Mouse (Mus musculus) kidney, adult 2 months (tissue): ENCODE results near the gene Strn4. TPM values are rescaled to one million over a fixed set of nuclear protein-coding genes. Genes with fewer than 3 reads are reported as not detected.

Experiments
- DNase-seq: peaks from one replicate; pipeline ENCODE4 v3.0.0; 2021
- H3K27ac ChIP-seq: fragments of 200-500 bp; 2 replicates; pipeline ENCODE4 v1.5.1; 2012; ENCODE audit warnings: low read depth, low read length, control low read depth, inconsistent platforms; ENCODE audit not compliant: insufficient read depth
- H3K27me3 ChIP-seq: fragments of 200-500 bp; replicated peaks from 2 replicates; pipeline ENCODE4 v1.6.1; 2012; ENCODE audit warnings: mild to moderate bottlenecking, moderate library complexity, low read length, inconsistent platforms; ENCODE audit not compliant: control insufficient read depth, insufficient read depth
- H3K36me3 ChIP-seq: fragments of 200-500 bp; 2 replicates; pipeline ENCODE4 v1.6.1; 2012; ENCODE audit warnings: mild to moderate bottlenecking, moderate library complexity, low read length, inconsistent platforms; ENCODE audit not compliant: control insufficient read depth, insufficient read depth
- H3K4me1 ChIP-seq: fragments of 200-500 bp; 2 replicates; pipeline ENCODE4 v1.6.1; 2011; ENCODE audit warnings: low read length; ENCODE audit not compliant: control insufficient read depth, insufficient read depth
- H3K4me3 ChIP-seq: fragments of 200-500 bp; 2 replicates; pipeline ENCODE4 v1.5.1; 2011; ENCODE audit warnings: mild to moderate bottlenecking, low read depth, low read length, control low read depth; ENCODE audit not compliant: insufficient read depth
- CTCF ChIP-seq: fragments of 200-500 bp; conservative IDR thresholded peaks from 2 replicates; pipeline ENCODE4 v1.5.1; 2011; ENCODE audit warnings: low read depth, mild to moderate bottlenecking, control low read depth, low read length, moderate library complexity, mixed read lengths; ENCODE audit not compliant: insufficient read depth, insufficient read length
- POLR2A ChIP-seq: fragments of 200-500 bp; IDR thresholded peaks from one replicate; pipeline ENCODE4 v1.6.1; 2011; ENCODE audit warnings: low read depth, low read length, control low read depth
- WGBS: fragments of 180-500 bp; shearing (Covaris S2); methylation state at CpG from one replicate; pipeline ENCODE4 v1.1.7; 2018; 5-methylcytosine and 5-hydroxymethylcytosine counted together
- polyA plus RNA-seq: library from polyadenylated mRNA; depleted of rRNA; stranded (reverse); fragments of >200 nt; gene quantifications from 2 replicates; pipeline ENCODE4 v1.2.3, GENCODE M21; 2012

Strn4 gene
- polyA plus RNA-seq, 1 experiment: 94.4 TPM

- peak; percentile 13 for DNase-seq
- Histone ChIP-seq H3K27ac (peak overlapping the region; percentile 96), H3K27me3 (no peaks in the 10 kb centered on the region), H3K4me3 (peak overlapping the region; percentile 76), H3K36me3 (no peaks in the 10 kb centered on the region), H3K4me1 (peaks cover 10% of the 10 kb centered on the region; the same call in 1 of the 2 replicates)
- under 1% methylated on average over 60 of the region's 60 CpGs for WGBS
- TF ChIP-seq POLR2A (no peak), CTCF (no peak)
Observed at GRCm38 (mm10) chr7:16781816-16782554, 33.7 kb upstream of the Strn4 start.

DNA sequence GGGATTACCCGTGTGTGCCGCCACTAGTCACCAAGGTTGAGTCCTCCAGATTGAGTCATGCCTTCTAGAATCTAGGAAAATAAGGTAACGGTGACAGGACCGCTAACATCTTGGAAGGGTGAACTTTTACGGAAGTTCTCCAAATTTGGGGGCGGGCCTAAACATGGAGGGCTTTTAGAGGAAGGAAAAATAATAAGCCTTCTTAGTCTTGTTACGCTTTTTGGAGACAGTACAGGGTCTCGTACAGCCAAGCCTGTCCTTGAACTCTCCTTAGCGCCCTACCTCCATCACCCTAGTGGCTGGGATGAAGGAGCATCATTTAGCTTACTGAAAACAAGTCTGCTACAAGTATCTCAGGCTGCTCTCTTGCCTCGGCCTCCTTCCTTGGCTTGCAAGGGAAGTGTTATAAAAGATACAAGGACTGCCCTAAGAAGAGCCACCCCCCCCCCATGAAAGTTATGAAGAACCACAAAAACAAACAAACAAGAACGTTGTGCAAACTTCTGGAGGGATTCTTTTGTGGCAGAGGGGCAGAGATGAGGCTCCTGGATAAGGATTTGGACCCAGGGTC is 33.0 kb upstream of the Strn4 start:
- DNase-seq: peak; percentile 19
- Histone ChIP-seq H3K27me3 (no peaks in the 10 kb centered on the region), H3K4me3 (peak overlapping the region; percentile 76), H3K36me3 (no peaks in the 10 kb centered on the region), H3K4me1 (peaks cover 10% of the 10 kb centered on the region; the same call in 1 of the 2 replicates), H3K27ac (peak overlapping the region; percentile 96)
- WGBS: 32% methylated on average over 11 of the region's 11 CpGs
- no peak for TF ChIP-seq CTCF

GRCm38 (mm10) chr7:16783224-16783688 is 32.4 kb upstream of the Strn4 start:
- DNase-seq: peak; percentile 15
- Histone ChIP-seq H3K4me3 (peak overlapping the region; percentile 76), H3K4me1 (peaks cover 10% of the 10 kb centered on the region; the same call in 1 of the 2 replicates), H3K27me3 (no peaks in the 10 kb centered on the region), H3K27ac (peak overlapping the region; percentile 96), H3K36me3 (no peaks in the 10 kb centered on the region)
- 47% methylated on average over 10 of the region's 10 CpGs for WGBS
- TF ChIP-seq CTCF (no peak), POLR2A (no peak)

DNA sequence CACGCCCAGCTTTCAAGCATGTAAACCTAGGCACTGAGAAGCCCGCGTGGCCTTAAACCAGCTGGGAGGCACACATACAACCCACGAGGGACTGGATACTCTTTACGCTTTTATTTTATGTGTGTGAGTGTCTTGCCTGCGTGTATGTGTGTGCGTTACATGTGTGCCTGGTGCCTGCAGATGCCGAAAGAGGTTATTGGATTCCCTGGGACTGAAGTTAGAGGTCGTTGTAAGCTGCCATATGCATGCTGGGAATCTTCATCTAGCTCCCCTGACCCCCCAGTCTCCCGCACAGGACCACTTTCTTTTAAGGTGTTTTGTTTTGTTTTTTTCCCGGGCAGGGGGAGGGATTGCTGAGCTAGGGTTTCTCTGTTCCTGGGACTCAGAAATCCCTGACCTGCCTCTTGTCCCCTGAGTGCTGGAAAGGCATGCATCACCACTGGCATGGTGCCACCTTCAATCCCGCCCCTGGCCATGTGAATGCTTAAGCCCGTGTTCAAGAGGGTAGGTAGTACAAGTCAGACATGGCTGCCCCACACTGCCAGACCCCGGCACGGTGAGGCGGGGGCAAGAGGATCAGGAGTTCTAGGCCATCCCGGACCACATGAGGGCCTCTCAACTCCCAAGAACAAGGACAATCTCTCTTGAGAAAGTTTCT is 31.8 kb upstream of the Strn4 start:
- DNase-seq: peak; percentile 90
- H3K27ac ChIP-seq: peak overlapping the region; percentile 96
- H3K4me1 ChIP-seq: peaks cover 10% of the 10 kb centered on the region; the same call in 1 of the 2 replicates
- H3K4me3 ChIP-seq: peak overlapping the region; percentile 76
- WGBS: 39% methylated on average over 17 of the region's 17 CpGs
- no peaks in the 10 kb centered on the region for H3K36me3 ChIP-seq
- no peaks in the 10 kb centered on the region for H3K27me3 ChIP-seq
- TF ChIP-seq CTCF: no peak
- TF ChIP-seq POLR2A: no peak

- H3K4me3 ChIP-seq: peak overlapping the region; percentile 76
- H3K27me3 ChIP-seq: no peaks in the 10 kb centered on the region
- no peak for TF ChIP-seq CTCF
- no peak for TF ChIP-seq POLR2A
- peak; percentile 79 for DNase-seq
- peaks cover 10% of the 10 kb centered on the region; the same call in 1 of the 2 replicates for H3K4me1 ChIP-seq
- H3K36me3 ChIP-seq: no peaks in the 10 kb centered on the region
- whole genome bisulfite sequencing: 40% methylated on average over 10 of the region's 10 CpGs
- peak overlapping the region; percentile 96 for H3K27ac ChIP-seq
Observed at GRCm38 (mm10) chr7:16784498-16784976, 31.2 kb upstream of the Strn4 start.

DNA sequence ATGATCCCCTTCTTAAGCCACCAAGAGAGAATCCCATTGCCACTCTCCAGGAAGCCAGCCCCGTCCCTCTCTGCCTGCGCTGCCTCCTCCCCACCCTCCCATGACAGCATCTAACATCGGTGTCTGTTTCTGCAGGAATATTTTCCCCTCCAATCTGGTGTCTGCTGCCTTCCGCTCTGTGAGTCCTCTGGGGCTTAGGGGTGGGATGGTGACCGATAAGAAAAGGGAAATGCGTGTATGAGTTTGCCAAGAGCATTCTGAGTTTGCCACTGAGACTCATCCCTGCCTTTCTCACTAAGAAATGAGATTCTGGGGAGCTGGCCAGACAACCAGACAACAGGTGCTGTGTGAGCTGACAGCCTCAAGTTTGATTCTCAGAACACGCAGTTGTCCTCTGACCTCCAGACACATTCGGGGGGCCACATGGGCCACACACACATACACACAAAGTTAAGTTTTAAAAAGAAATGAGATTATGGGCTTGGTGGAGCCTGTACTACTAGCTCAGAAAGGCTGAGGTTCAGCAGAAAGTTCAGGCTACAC is 30.1 kb upstream of the Strn4 start:
- TF ChIP-seq CTCF: no peak
- TF ChIP-seq POLR2A: no peak
- Histone ChIP-seq H3K27ac (no peak overlapping the region), H3K4me1 (peaks cover 10% of the 10 kb centered on the region; the same call in 1 of the 2 replicates), H3K27me3 (no peaks in the 10 kb centered on the region), H3K4me3 (no peak overlapping the region), H3K36me3 (no peaks in the 10 kb centered on the region)
- WGBS: 76% methylated on average over 8 of the region's 8 CpGs
- DNase-seq: no peak
